Mouse (Mus musculus): ENCODE measurements around the gene Slc22a23. TPM values are rescaled to one million over a fixed set of nuclear protein-coding genes. Genes with fewer than 3 reads are reported as not detected.

The Slc22a23 gene
- polyA plus RNA-seq, 2 experiments = 6.4 to 16.6 TPM

- H3K36me3 ChIP-seq (ENCODE audit: control insufficient read depth, insufficient read depth, low read length) = no peaks in the 10 kb centered on the region
- no peaks in the 10 kb centered on the region for H3K9me3 ChIP-seq (ENCODE audit: control insufficient read depth, low read length)
- DNase-seq (ENCODE audit: low spot score) (no peak), ATAC-seq (ENCODE audit: low FRiP score, low read depth) (no peak)
- H3K27ac ChIP-seq (replicated peaks; ENCODE audit: low read depth, low read length) = no peak overlapping the region
- no peaks in the 10 kb centered on the region for H3K4me1 ChIP-seq (ENCODE audit: control insufficient read depth, insufficient read depth, low read length)
- H3K9ac ChIP-seq (ENCODE audit: low read depth, low read length, severe bottlenecking) = no peak overlapping the region
- H3K4me2 ChIP-seq (replicated peaks; ENCODE audit: low read depth, low read length, severe bottlenecking) = no peak overlapping the region
- 93% methylated on average over 3 of the region's 3 CpGs for WGBS
- TF ChIP-seq POLR2A (IDR thresholded peaks at IDR 0.05; ENCODE audit: borderline replicate concordance, extremely low read depth, insufficient read depth, insufficient read length) = no peak
- no peaks in the 10 kb centered on the region for H3K27me3 ChIP-seq (ENCODE audit: control insufficient read depth, insufficient read depth, low read length)
- no peak overlapping the region for H3K4me3 ChIP-seq (replicated peaks; ENCODE audit: low read length)
These were observed 33.9 kb upstream of the Slc22a23 start for GRCm38 (mm10) chr13:34378926-34379325.

- 87% methylated on average over 4 of the region's 4 CpGs for WGBS
- ATAC-seq (ENCODE audit: low FRiP score, low read depth) = no peak
- no peak for DNase-seq (ENCODE audit: low spot score)
- Histone ChIP-seq H3K27me3 (ENCODE audit: control insufficient read depth, insufficient read depth, low read length) (no peaks in the 10 kb centered on the region), H3K36me3 (ENCODE audit: control insufficient read depth, insufficient read depth, low read length) (no peaks in the 10 kb centered on the region), H3K4me1 (ENCODE audit: control insufficient read depth, insufficient read depth, low read length) (no peaks in the 10 kb centered on the region), H3K4me2 (replicated peaks; ENCODE audit: low read depth, low read length, severe bottlenecking) (no peak overlapping the region), H3K4me3 (replicated peaks; ENCODE audit: low read length) (no peak overlapping the region), H3K9me3 (ENCODE audit: control insufficient read depth, low read length) (no peaks in the 10 kb centered on the region), H3K27ac (replicated peaks; ENCODE audit: low read depth, low read length) (no peak overlapping the region), H3K9ac (ENCODE audit: low read depth, low read length, severe bottlenecking) (no peak overlapping the region)
- TF ChIP-seq POLR2A (IDR thresholded peaks at IDR 0.05; ENCODE audit: borderline replicate concordance, extremely low read depth, insufficient read depth, insufficient read length) = no peak
These were observed 30.2 kb upstream of the Slc22a23 start for GRCm38 (mm10) chr13:34375145-34375544.

GRCm38 (mm10) chr13:34372870-34373478 is 28.0 kb upstream of the Slc22a23 start:
- no peak overlapping the region for H3K4me2 ChIP-seq (replicated peaks; ENCODE audit: low read depth, low read length, severe bottlenecking)
- H3K36me3 ChIP-seq (ENCODE audit: control insufficient read depth, insufficient read depth, low read length) = no peaks in the 10 kb centered on the region
- WGBS = 92% methylated on average over 5 of the region's 5 CpGs
- TF ChIP-seq POLR2A (IDR thresholded peaks at IDR 0.05; ENCODE audit: borderline replicate concordance, extremely low read depth, insufficient read depth, insufficient read length) = no peak
- DNase-seq (ENCODE audit: low spot score) = no peak
- H3K4me1 ChIP-seq (ENCODE audit: control insufficient read depth, insufficient read depth, low read length) = no peaks in the 10 kb centered on the region
- no peak overlapping the region for H3K9ac ChIP-seq (ENCODE audit: low read depth, low read length, severe bottlenecking)
- H3K9me3 ChIP-seq (ENCODE audit: control insufficient read depth, low read length) = no peaks in the 10 kb centered on the region
- H3K27ac ChIP-seq (replicated peaks; ENCODE audit: low read depth, low read length) = no peak overlapping the region
- H3K27me3 ChIP-seq (ENCODE audit: control insufficient read depth, insufficient read depth, low read length) = no peaks in the 10 kb centered on the region
- H3K4me3 ChIP-seq (replicated peaks; ENCODE audit: low read length) = no peak overlapping the region
- no peak for ATAC-seq (ENCODE audit: low FRiP score, low read depth)

GRCm38 (mm10) chr13:34371951-34372869 is 27.2 kb upstream of the Slc22a23 start:
- Histone ChIP-seq H3K4me2 (replicated peaks; ENCODE audit: low read depth, low read length, severe bottlenecking) (no peak overlapping the region), H3K27ac (replicated peaks; ENCODE audit: low read depth, low read length) (no peak overlapping the region), H3K4me1 (ENCODE audit: control insufficient read depth, insufficient read depth, low read length) (no peaks in the 10 kb centered on the region), H3K27me3 (ENCODE audit: control insufficient read depth, insufficient read depth, low read length) (no peaks in the 10 kb centered on the region), H3K9ac (ENCODE audit: low read depth, low read length, severe bottlenecking) (no peak overlapping the region), H3K4me3 (replicated peaks; ENCODE audit: low read length) (no peak overlapping the region), H3K36me3 (ENCODE audit: control insufficient read depth, insufficient read depth, low read length) (no peaks in the 10 kb centered on the region), H3K9me3 (ENCODE audit: control insufficient read depth, low read length) (no peaks in the 10 kb centered on the region)
- ATAC-seq (ENCODE audit: low FRiP score, low read depth) (no peak), DNase-seq (ENCODE audit: low spot score) (no peak)
- 83% methylated on average over 6 of the region's 6 CpGs for WGBS
- no peak for TF ChIP-seq POLR2A (IDR thresholded peaks at IDR 0.05; ENCODE audit: borderline replicate concordance, extremely low read depth, insufficient read depth, insufficient read length)

GRCm38 (mm10) chr13:34370281-34370825 is 25.4 kb upstream of the Slc22a23 start:
- 47% methylated on average over 4 of the region's 4 CpGs for WGBS
- Histone ChIP-seq H3K27ac (replicated peaks; ENCODE audit: low read depth, low read length) (no peak overlapping the region), H3K4me1 (ENCODE audit: control insufficient read depth, insufficient read depth, low read length) (no peaks in the 10 kb centered on the region), H3K9me3 (ENCODE audit: control insufficient read depth, low read length) (no peaks in the 10 kb centered on the region), H3K36me3 (ENCODE audit: control insufficient read depth, insufficient read depth, low read length) (no peaks in the 10 kb centered on the region), H3K27me3 (ENCODE audit: control insufficient read depth, insufficient read depth, low read length) (no peaks in the 10 kb centered on the region), H3K4me2 (replicated peaks; ENCODE audit: low read depth, low read length, severe bottlenecking) (no peak overlapping the region), H3K4me3 (replicated peaks; ENCODE audit: low read length) (no peak overlapping the region), H3K9ac (ENCODE audit: low read depth, low read length, severe bottlenecking) (no peak overlapping the region)
- no peak for DNase-seq (ENCODE audit: low spot score)
- TF ChIP-seq POLR2A (IDR thresholded peaks at IDR 0.05; ENCODE audit: borderline replicate concordance, extremely low read depth, insufficient read depth, insufficient read length) = no peak
- no peak for ATAC-seq (ENCODE audit: low FRiP score, low read depth)
